Mouse (Mus musculus) megakaryocyte-erythroid progenitor cell, adult 5-6 weeks (primary cell): ENCODE results near the gene Ptpn7. TPM values are rescaled to one million over a fixed set of nuclear protein-coding genes. Genes with fewer than 3 reads are reported as not detected.
"Not testable (repeated sequence)": the region's sequence is repeated elsewhere in the genome, so short reads cannot be mapped to it uniquely, and the experiment has no call there.

Experiments
- ATAC-seq: replicated peaks from 2 replicates; pipeline ENCODE4 v1.8.0; 2016; ENCODE audit warnings: mild to moderate bottlenecking, inconsistent platforms; ENCODE audit not compliant: severe bottlenecking, poor library complexity, low FRiP score, low TSS enrichment
- total RNA-seq, 2 experiments: library from RNA; stranded (forward) in 1 of 2; stranded (reverse) in 1 of 2; fragments of 200-1000, 215-1000 nt in 1 of 2; fragments of >200 nt in 1 of 2; fragmentation: Nextera tagmentation in 1 of 2; gene quantifications; 2 replicates each; pipeline ENCODE4 v1.2.3; 2014 to 2017

Gene Ptpn7
- total RNA-seq, 2 experiments from 2014 or later: 93.7 to 110 TPM

- no peak for ATAC-seq
Measured at GRCm38 (mm10) chr1:135181275-135181674, 48.8 kb downstream of the Ptpn7 start.

GRCm38 (mm10) chr1:135181880-135182623 is 49.6 kb downstream of the Ptpn7 start:
- no peak for ATAC-seq

GRCm38 (mm10) chr1:135182975-135183374 is 50.5 kb downstream of the Ptpn7 start:
- no peak for ATAC-seq

- ATAC-seq: no peak
Measured at GRCm38 (mm10) chr1:135183448-135183847, 50.9 kb downstream of the Ptpn7 start.

GRCm38 (mm10) chr1:135183941-135184570 is 51.6 kb downstream of the Ptpn7 start:
- no peak for ATAC-seq

- ATAC-seq: no peak
Measured at GRCm38 (mm10) chr1:135185936-135186335, 53.4 kb downstream of the Ptpn7 start.

- ATAC-seq: no peak
Measured at GRCm38 (mm10) chr1:135186427-135186826, 53.9 kb downstream of the Ptpn7 start.

- not testable (repeated sequence) for ATAC-seq
Measured at GRCm38 (mm10) chr1:135187016-135187415, 54.5 kb downstream of the Ptpn7 start.

- ATAC-seq: no peak
Measured at GRCm38 (mm10) chr1:135188197-135188596, 55.7 kb downstream of the Ptpn7 start.

GRCm38 (mm10) chr1:135189186-135189585 is 56.7 kb downstream of the Ptpn7 start:
- ATAC-seq: no peak

- not testable (repeated sequence) for ATAC-seq
Measured at GRCm38 (mm10) chr1:135194335-135194734, 61.8 kb downstream of the Ptpn7 start.

Other genes starting within 250 kb of the Ptpn7 start
- gene Ppp1r12b, start 176.8 kb upstream of the Ptpn7 start, total RNA-seq (2014; fragmentation: Nextera tagmentation): 10.3 and 15.6 TPM in 2 replicates
- gene Ppp1r12b, start 176.8 kb upstream of the Ptpn7 start, total RNA-seq (2017): 6.6 and 6.7 TPM in 2 replicates
- 47.9 and 82.8 TPM in 2 replicates for gene Ube2t, start 170.1 kb upstream of the Ptpn7 start, total RNA-seq (2014; fragmentation: Nextera tagmentation)
- 23.4 and 29.7 TPM in 2 replicates for gene Ube2t, start 170.1 kb upstream of the Ptpn7 start, total RNA-seq (2017)
- not detected in 2 replicates for gene Lgr6, start 27.4 kb upstream of the Ptpn7 start, total RNA-seq (2014; fragmentation: Nextera tagmentation)
- not detected in 2 replicates for gene Lgr6, start 27.4 kb upstream of the Ptpn7 start, total RNA-seq (2017)
- gene Arl8a, start 14.1 kb downstream of the Ptpn7 start, total RNA-seq (2014; fragmentation: Nextera tagmentation): 23.8 and 38.4 TPM in 2 replicates
- 7.9 and 14.8 TPM in 2 replicates for gene Arl8a, start 14.1 kb downstream of the Ptpn7 start, total RNA-seq (2017)
- not detected in 2 replicates for gene Gpr37l1, start 35.0 kb downstream of the Ptpn7 start, total RNA-seq (2014; fragmentation: Nextera tagmentation)
- gene Gpr37l1, start 35.0 kb downstream of the Ptpn7 start, total RNA-seq (2017): not detected in 2 replicates
- not detected in 2 replicates for gene Elf3, start 125.9 kb downstream of the Ptpn7 start, total RNA-seq (2014; fragmentation: Nextera tagmentation)
- not detected in 2 replicates for gene Elf3, start 125.9 kb downstream of the Ptpn7 start, total RNA-seq (2017)
- 29.7 and 53.8 TPM in 2 replicates for gene Rnpep, start 151.4 kb downstream of the Ptpn7 start, total RNA-seq (2014; fragmentation: Nextera tagmentation)
- 19.1 and 22.6 TPM in 2 replicates for gene Rnpep, start 151.4 kb downstream of the Ptpn7 start, total RNA-seq (2017)
- 98.7 and 119 TPM in 2 replicates for gene Timm17a, start 181.1 kb downstream of the Ptpn7 start, total RNA-seq (2014; fragmentation: Nextera tagmentation)
- 34.5 and 46.8 TPM in 2 replicates for gene Timm17a, start 181.1 kb downstream of the Ptpn7 start, total RNA-seq (2017)
- gene Lmod1, start 192.1 kb downstream of the Ptpn7 start, total RNA-seq (2014; fragmentation: Nextera tagmentation): not detected in 2 replicates
- not detected in 2 replicates for gene Lmod1, start 192.1 kb downstream of the Ptpn7 start, total RNA-seq (2017)
- gene Shisa4, start 242.5 kb downstream of the Ptpn7 start, total RNA-seq (2014; fragmentation: Nextera tagmentation): not detected in 2 replicates
- gene Shisa4, start 242.5 kb downstream of the Ptpn7 start, total RNA-seq (2017): not detected in 2 replicates